Mouse (Mus musculus) liver, postnatal 0 days (tissue): ENCODE measurements around the gene Sccpdh.

Experiments
- CTCF ChIP-seq: sonication (generic); IDR thresholded peaks from 2 replicates; pipeline ENCODE4 v1.5.1; 2016; ENCODE audit warnings: antibody characterized with exemption, low read depth
- EP300 ChIP-seq: IDR thresholded peaks from 2 replicates; pipeline ENCODE4 v1.6.1; 2016; ENCODE audit warnings: antibody characterized with exemption, low read depth, mild to moderate bottlenecking

DNA sequence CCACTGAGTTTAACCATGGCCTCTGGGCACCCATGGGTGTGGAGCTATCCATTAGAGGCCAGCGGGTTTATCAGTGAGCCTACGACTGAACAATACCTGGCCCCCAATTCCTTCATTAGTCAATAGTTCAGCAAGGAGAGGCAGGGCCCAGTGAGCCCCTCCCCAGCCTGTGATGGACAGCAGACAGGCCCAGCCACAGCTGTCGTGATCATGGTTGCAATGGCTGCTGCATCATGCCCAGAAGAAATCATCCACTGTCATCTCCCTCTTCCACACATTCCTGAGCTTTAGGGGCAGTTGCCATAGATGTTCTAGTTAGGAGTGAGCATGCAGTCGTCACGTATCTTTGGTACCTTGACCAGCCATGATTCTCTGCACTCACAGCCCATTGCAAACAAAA is 20.9 kb downstream of the Sccpdh start:
- no peak for TF ChIP-seq CTCF
- no peak for TF ChIP-seq EP300
